9 mouse cellular contexts compared by ENCODE assay signal in genomic region chr11:50939621-50940366, GRCm38 (mm10). TPM values are rescaled to one million over a fixed set of nuclear protein-coding genes. Genes with fewer than 3 reads are reported as not detected.
A peak's percentile ranks its signal among the peaks of the same experiment; 100 is the strongest.
DNase-seq lines count a peak whose midpoint lies in the region; ATAC-seq and TF ChIP-seq lines count a peak whose summit lies in the region.
"Had no signal": no experiment of that assay in that cellular context is flagged by ENCODE, and none has a peak within 500 bp of the region (broad histone marks: within the 10 kb centered on the region; RNA-seq: fewer than 3 reads in every experiment).

No protein-coding gene starts in this region.

- H3K4me1 ChIP-seq in spleen, adult 2 months (ENCODE audit: control insufficient read depth, insufficient read depth, insufficient read length): no peaks in the 10 kb centered on the region
- H3K4me1 ChIP-seq in midbrain, embryonic 13.5 days (replicated peaks): no peaks in the 10 kb centered on the region

- no peak overlapping the region for H3K4me3 ChIP-seq in spleen, adult 2 months (ENCODE audit: extremely low read depth, insufficient read depth, insufficient read length)
- no peak overlapping the region for H3K4me3 ChIP-seq in midbrain, embryonic 13.5 days (replicated peaks)

- H3K27me3 ChIP-seq in spleen, adult 2 months (ENCODE audit: control insufficient read depth, insufficient read depth, low read length): no peaks in the 10 kb centered on the region
- no peaks in the 10 kb centered on the region for H3K27me3 ChIP-seq in midbrain, embryonic 13.5 days

- no peaks in the 10 kb centered on the region for H3K9me3 ChIP-seq in midbrain, embryonic 13.5 days

- 0 out of 2 replicates have a peak, but pooled peaks have one; percentile 39 for ATAC-seq in erythroid progenitor cell, adult 5-6 weeks (replicated peaks; ENCODE audit: low FRiP score, poor library complexity, severe bottlenecking)
- peak; percentile 73 for ATAC-seq in midbrain, embryonic 13.5 days

- TF ChIP-seq CTCF in spleen, adult 2 months (IDR thresholded peaks at IDR 0.05; ENCODE audit: extremely low read depth, insufficient read depth, insufficient read length, insufficient replicate concordance): peak; percentile 54; the same call in 1 of the 2 replicates

- DNase-seq in adrenal gland, postnatal 10 days: peak; percentile 43
- no peak for DNase-seq in adrenal gland, postnatal 25 days
- no peak for DNase-seq in spleen, adult 2 months (ENCODE audit: low read depth in 1 of 2, low spot score in 2 of 2)
- DNase-seq in spleen, postnatal 14 days (ENCODE audit: low spot score in 2 of 2): no peak
- DNase-seq in kidney, adult 9 months: peak; percentile 48
- DNase-seq in testis, postnatal 10 days (ENCODE audit: low spot score): no peak

- H3K36me3 ChIP-seq in spleen, adult 2 months (ENCODE audit: control insufficient read depth, insufficient read depth, low read length): no peaks in the 10 kb centered on the region
- no peaks in the 10 kb centered on the region for H3K36me3 ChIP-seq in midbrain, embryonic 13.5 days

- H3K4me2 ChIP-seq in midbrain, embryonic 13.5 days (replicated peaks): no peak overlapping the region

- TF ChIP-seq POLR2A in spleen, adult 2 months (IDR thresholded peaks at IDR 0.05; ENCODE audit: low read depth, low read length): no peak

- H3K9ac ChIP-seq in midbrain, embryonic 13.5 days (replicated peaks): no peak overlapping the region

- WGBS in spleen, adult 2 months: 39% methylated on average over 14 of the region's 14 CpGs
- WGBS in midbrain, embryonic 13.5 days: 31% methylated on average over 14 of the region's 14 CpGs

- H3K27ac ChIP-seq in spleen, adult 2 months (ENCODE audit: insufficient read depth, low read length): no peak overlapping the region
- no peak overlapping the region for H3K27ac ChIP-seq in midbrain, embryonic 13.5 days

RNA-seq across cellular contexts. Expression of gene 4933414I15Rik, which starts 3.8 kb away (rescaled TPM):
- not detected for total RNA-seq in adrenal gland, postnatal 10 days (2021)
- not detected in 2 replicates for total RNA-seq in adrenal gland, postnatal 25 days (2021)
- polyA plus RNA-seq in spleen, adult 2 months (2012; rRNA removed): not detected in 2 replicates
- total RNA-seq in erythroid progenitor cell, adult 5-6 weeks (2015; ENCODE audit: low replicate concordance): not detected in 2 replicates
- not detected in 2 replicates for total RNA-seq in erythroid progenitor cell, adult 5-6 weeks (2017; ENCODE audit: low replicate concordance)
- not detected in 2 replicates for polyA plus RNA-seq in midbrain, embryonic 13.5 days (2015; fragmentation: Nextera tagmentation; extraction: Ambion mirVana)
- total RNA-seq: heart, postnatal 14 days had no signal

RNA-seq across cellular contexts. Expression of gene Zfp354b, which starts 8.4 kb away (rescaled TPM):
- 1 to 10 TPM; 1.4 to 2.6 TPM for total RNA-seq in adrenal gland, postnatal 10 days (2021)
- total RNA-seq in adrenal gland, postnatal 25 days (2021): 3.4 and 4.1 TPM in 2 replicates
- not detected in 2 replicates for polyA plus RNA-seq in spleen, adult 2 months (2012; rRNA removed)
- not detected in 2 replicates for total RNA-seq in erythroid progenitor cell, adult 5-6 weeks (2015; ENCODE audit: low replicate concordance)
- total RNA-seq in erythroid progenitor cell, adult 5-6 weeks (2017; ENCODE audit: low replicate concordance): not detected in 2 replicates
- polyA plus RNA-seq in midbrain, embryonic 13.5 days (2015; fragmentation: Nextera tagmentation; extraction: Ambion mirVana): 2.9 TPM in 2 replicates

RNA-seq across cellular contexts. Expression of gene Prop1, which starts 13.8 kb away (rescaled TPM):
- total RNA-seq in adrenal gland, postnatal 10 days (2021): not detected
- total RNA-seq in adrenal gland, postnatal 25 days (2021): not detected in 2 replicates
- not detected in 2 replicates for polyA plus RNA-seq in spleen, adult 2 months (2012; rRNA removed)
- not detected in 2 replicates for total RNA-seq in erythroid progenitor cell, adult 5-6 weeks (2015; ENCODE audit: low replicate concordance)
- total RNA-seq in erythroid progenitor cell, adult 5-6 weeks (2017; ENCODE audit: low replicate concordance): not detected in 2 replicates
- polyA plus RNA-seq in midbrain, embryonic 13.5 days (2015; fragmentation: Nextera tagmentation; extraction: Ambion mirVana): not detected in 2 replicates
- total RNA-seq: heart, postnatal 14 days had no signal

RNA-seq across cellular contexts. Expression of gene Zfp2, which starts 23.8 kb away (rescaled TPM):
- 1 to 10 TPM; 4.9 to 7.0 TPM for total RNA-seq in adrenal gland, postnatal 10 days (2021)
- 7.4 and 11.2 TPM in 2 replicates for total RNA-seq in adrenal gland, postnatal 25 days (2021)
- polyA plus RNA-seq in spleen, adult 2 months (2012; rRNA removed): 0.28 and 0.29 TPM in 2 replicates
- not detected in 2 replicates for total RNA-seq in erythroid progenitor cell, adult 5-6 weeks (2015; ENCODE audit: low replicate concordance)
- not detected in 2 replicates for total RNA-seq in erythroid progenitor cell, adult 5-6 weeks (2017; ENCODE audit: low replicate concordance)
- polyA plus RNA-seq in midbrain, embryonic 13.5 days (2015; fragmentation: Nextera tagmentation; extraction: Ambion mirVana): 51.9 and 53.2 TPM in 2 replicates

RNA-seq across cellular contexts. Expression of gene Olfr1378, which starts 26.5 kb away (rescaled TPM):
- total RNA-seq in adrenal gland, postnatal 10 days (2021): not detected
- total RNA-seq in adrenal gland, postnatal 25 days (2021): not detected in 2 replicates
- polyA plus RNA-seq in spleen, adult 2 months (2012; rRNA removed): not detected in 2 replicates
- total RNA-seq in erythroid progenitor cell, adult 5-6 weeks (2015; ENCODE audit: low replicate concordance): not detected in 2 replicates
- total RNA-seq in erythroid progenitor cell, adult 5-6 weeks (2017; ENCODE audit: low replicate concordance): not detected in 2 replicates
- polyA plus RNA-seq in midbrain, embryonic 13.5 days (2015; fragmentation: Nextera tagmentation; extraction: Ambion mirVana): not detected in 2 replicates
- total RNA-seq: heart, postnatal 14 days had no signal

Comparison
In these comparisons a context has a peak if more than half of its experiments do, and no peak if none do; other contexts are left out.
1. DNase-seq: peak in adrenal gland, postnatal 10 days (single experiment) and kidney, adult 9 months (single experiment); none in adrenal gland, postnatal 25 days (single experiment), spleen, adult 2 months (0 of 2), spleen, postnatal 14 days (0 of 2) and testis, postnatal 10 days (single experiment).